ENCODE assay signal across 19 mouse cellular contexts in genomic region chr14:79844306-79844705, GRCm38 (mm10).
"Had no signal": no experiment of that assay in that cellular context is flagged by ENCODE, and none has a peak within 500 bp of the region (broad histone marks: within the 10 kb centered on the region; RNA-seq: fewer than 3 reads in every experiment).

No protein-coding gene starts in this region.

- H3K4me2 ChIP-seq: kidney, embryonic 15.5 days; liver, embryonic 13.5 days; midbrain, embryonic 12.5 days; neural tube, embryonic 13.5 days had no signal

- H3K9me3 ChIP-seq: kidney, embryonic 15.5 days; liver, embryonic 13.5 days; midbrain, embryonic 12.5 days; neural tube, embryonic 13.5 days had no signal

- DNase-seq: kidney, adult 2 months; kidney, postnatal 10 days; kidney, postnatal 36 days; liver, embryonic 13.5 days; lung, adult 2 months; lung, postnatal 14 days; lung, postnatal 4 days; right cerebral cortex, adult 18-20 months; right cerebral cortex, postnatal 14 days; right cerebral cortex, postnatal 4 days; thymus, adult 2 months; thymus, postnatal 14 days; thymus, postnatal 4 days had no signal

- H3K9ac ChIP-seq: kidney, embryonic 15.5 days; liver, embryonic 13.5 days; midbrain, embryonic 12.5 days; neural tube, embryonic 13.5 days had no signal

- H3K4me3 ChIP-seq: kidney, embryonic 15.5 days; liver, embryonic 13.5 days; midbrain, embryonic 12.5 days; myocyte; neural tube, embryonic 13.5 days had no signal

- H3K27me3 ChIP-seq: liver, embryonic 13.5 days had no signal

- ATAC-seq: midbrain, embryonic 16.5 days had no signal

- H3K36me3 ChIP-seq: kidney, embryonic 15.5 days; liver, embryonic 13.5 days; midbrain, embryonic 12.5 days; neural tube, embryonic 13.5 days had no signal

- H3K4me1 ChIP-seq: kidney, embryonic 15.5 days; liver, embryonic 13.5 days had no signal

- H3K27ac ChIP-seq: kidney, embryonic 15.5 days; liver, embryonic 13.5 days; midbrain, embryonic 12.5 days; neural tube, embryonic 13.5 days; stomach, postnatal 0 days had no signal
